Mouse (Mus musculus): Measurements from ENCODE around the gene Kcnq1. TPM values are rescaled to one million over a fixed set of nuclear protein-coding genes. Genes with fewer than 3 reads are reported as not detected.

Gene Kcnq1
- polyA plus RNA-seq, 1 experiment from 2014 or later, result 13.4 TPM

DNA sequence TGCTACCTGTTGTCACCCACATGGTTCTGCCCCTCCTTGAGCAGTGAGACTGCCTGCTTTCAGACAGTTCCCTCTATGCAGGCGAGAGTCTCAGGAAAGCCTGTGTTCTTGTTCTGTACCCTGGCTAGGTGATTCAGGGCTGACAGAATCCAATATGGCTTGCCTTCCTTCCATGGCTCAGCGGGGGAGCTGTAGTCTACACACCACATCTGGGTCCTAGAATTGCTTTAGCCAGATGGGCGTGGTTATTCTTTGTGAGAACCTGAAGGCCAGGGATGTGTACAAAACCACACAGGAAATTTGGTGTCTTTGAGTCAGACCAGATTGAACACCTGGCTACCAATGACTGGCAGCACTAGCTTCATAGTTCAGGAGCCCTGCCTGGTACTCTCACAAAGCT, 13.7 kb downstream of the Kcnq1 start:
- Histone ChIP-seq H3K36me3 (ENCODE audit: insufficient read depth, low read length) (no peaks in the 10 kb centered on the region), H3K4me1 (replicated peaks; ENCODE audit: insufficient read depth, low read length) (peaks cover 21% of the 10 kb centered on the region), H3K27me3 (ENCODE audit: insufficient read depth, low read length) (no peaks in the 10 kb centered on the region), H3K9me3 (replicated peaks; ENCODE audit: low read length) (no peaks in the 10 kb centered on the region), H3K4me3 (replicated peaks; ENCODE audit: low read depth, low read length) (no peak overlapping the region), H3K27ac (peak overlapping the region; percentile 79), H3K4me2 (ENCODE audit: low read length) (no peak overlapping the region), H3K9ac (ENCODE audit: low read depth, low read length) (no peak overlapping the region)
- no peak for TF ChIP-seq CTCF (IDR thresholded peaks at IDR 0.05; ENCODE audit: low read depth)
- 61% methylated on average over 3 of the region's 3 CpGs for WGBS
- DNase-seq (ENCODE audit: low spot score), result no peak
- ATAC-seq (replicated peaks; ENCODE audit: low FRiP score, low read depth), result no peak

DNA sequence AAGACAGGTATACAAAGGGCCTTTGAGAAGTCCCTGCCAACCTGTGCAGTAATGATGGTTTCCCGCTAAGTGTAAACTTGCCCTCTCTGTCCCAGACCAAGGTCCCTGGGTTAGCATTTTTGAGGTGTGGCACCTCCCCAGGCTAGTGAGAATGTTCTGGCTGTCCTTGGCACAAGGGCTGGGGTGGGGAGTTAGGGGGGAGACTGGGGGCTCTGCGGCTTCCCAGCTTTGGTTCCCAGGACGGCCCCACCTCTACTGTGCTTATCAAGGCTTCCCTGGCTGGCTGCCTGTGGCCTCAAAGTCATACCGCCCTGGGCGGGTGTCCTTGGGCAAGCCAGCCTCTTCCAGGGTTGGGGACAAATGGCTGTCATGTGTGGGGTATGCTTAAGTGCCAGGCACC, 16.0 kb downstream of the Kcnq1 start:
- WGBS, result 72% methylated on average over 5 of the region's 5 CpGs
- Histone ChIP-seq H3K9me3 (replicated peaks; ENCODE audit: low read length) (no peaks in the 10 kb centered on the region), H3K27me3 (ENCODE audit: insufficient read depth, low read length) (no peaks in the 10 kb centered on the region), H3K4me2 (ENCODE audit: low read length) (no peak overlapping the region), H3K4me3 (replicated peaks; ENCODE audit: low read depth, low read length) (no peak overlapping the region), H3K9ac (ENCODE audit: low read depth, low read length) (no peak overlapping the region), H3K27ac (peak overlapping the region; percentile 50; the same call in 1 of the 2 replicates), H3K4me1 (replicated peaks; ENCODE audit: insufficient read depth, low read length) (peaks cover 24% of the 10 kb centered on the region), H3K36me3 (ENCODE audit: insufficient read depth, low read length) (no peaks in the 10 kb centered on the region)
- TF ChIP-seq CTCF (IDR thresholded peaks at IDR 0.05; ENCODE audit: low read depth), result no peak
- DNase-seq (ENCODE audit: low spot score) (no peak), ATAC-seq (replicated peaks; ENCODE audit: low FRiP score, low read depth) (no peak)

DNA sequence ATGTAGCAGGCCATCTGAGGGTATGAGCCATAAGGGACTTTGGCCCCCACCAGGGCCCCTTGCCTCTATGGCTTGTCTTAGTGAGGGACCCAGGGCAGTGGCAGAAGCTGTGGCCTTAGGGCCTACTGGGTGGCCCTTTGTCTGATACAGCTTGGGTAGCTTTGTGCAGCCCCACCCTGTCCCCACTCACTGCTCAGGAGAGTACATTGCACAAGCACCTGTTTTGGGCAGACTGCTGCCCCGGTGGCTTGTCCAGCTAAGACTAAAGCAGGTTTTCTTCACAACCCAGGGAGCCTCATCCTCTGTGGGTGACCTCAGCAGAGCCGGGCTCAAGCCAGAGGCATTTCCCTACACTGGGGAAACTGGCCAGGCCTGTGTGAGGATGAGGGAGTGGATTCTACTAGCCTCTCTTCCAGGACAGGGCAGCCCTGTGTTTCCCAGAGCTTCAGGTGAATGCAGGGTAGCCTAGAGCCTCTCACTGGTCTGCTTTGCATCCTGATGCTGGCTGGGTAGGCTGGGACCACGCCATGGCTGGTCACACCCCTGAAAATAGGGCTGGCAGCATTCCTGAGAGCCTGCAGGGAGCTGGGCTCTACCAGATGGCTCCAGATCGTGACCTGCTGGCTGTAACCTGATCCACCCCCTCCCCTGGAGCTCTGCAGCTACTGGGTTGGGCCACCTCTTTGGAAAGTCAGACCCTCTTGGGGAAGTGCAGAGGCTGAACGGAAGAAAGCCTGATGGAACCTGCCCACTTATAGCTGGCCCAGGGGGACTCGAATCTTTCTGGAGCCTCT, 17.9 kb downstream of the Kcnq1 start:
- no peak for TF ChIP-seq CTCF (IDR thresholded peaks at IDR 0.05; ENCODE audit: low read depth)
- Histone ChIP-seq H3K36me3 (ENCODE audit: insufficient read depth, low read length) (no peaks in the 10 kb centered on the region), H3K4me2 (ENCODE audit: low read length) (0 out of 2 replicates have a peak overlapping the region, but pooled peaks have one; percentile 22), H3K9ac (ENCODE audit: low read depth, low read length) (no peak overlapping the region), H3K27ac (peak overlapping the region; percentile 84), H3K4me1 (replicated peaks; ENCODE audit: insufficient read depth, low read length) (peaks cover 16% of the 10 kb centered on the region), H3K9me3 (replicated peaks; ENCODE audit: low read length) (no peaks in the 10 kb centered on the region), H3K27me3 (ENCODE audit: insufficient read depth, low read length) (no peaks in the 10 kb centered on the region), H3K4me3 (replicated peaks; ENCODE audit: low read depth, low read length) (no peak overlapping the region)
- ATAC-seq (replicated peaks; ENCODE audit: low FRiP score, low read depth) (peak; percentile 89), DNase-seq (ENCODE audit: low spot score) (peak; percentile 85)
- whole genome bisulfite sequencing, result 10% methylated on average over 6 of the region's 6 CpGs

DNA sequence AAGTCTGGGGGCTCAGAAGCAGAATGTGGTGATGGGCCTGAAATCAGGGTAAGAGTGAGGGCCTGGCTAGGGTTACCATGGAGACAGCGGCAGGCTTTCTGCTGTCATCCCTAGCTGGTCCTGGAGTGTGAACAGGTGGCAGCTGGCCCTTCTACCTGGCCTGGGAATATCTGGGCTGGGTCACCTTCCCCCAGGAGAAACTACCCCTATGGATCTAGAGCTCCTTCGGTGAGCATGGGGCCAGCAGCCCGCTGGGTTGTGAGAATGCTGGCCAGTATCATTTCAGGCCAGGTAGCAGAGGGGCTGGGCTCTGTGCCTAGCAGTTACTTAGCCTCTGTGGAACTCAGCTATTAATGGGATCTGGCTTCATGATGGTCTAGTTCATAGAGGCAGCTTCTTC, 18.7 kb downstream of the Kcnq1 start:
- 62% methylated on average over 3 of the region's 3 CpGs for WGBS
- TF ChIP-seq CTCF (IDR thresholded peaks at IDR 0.05; ENCODE audit: low read depth), result no peak
- DNase-seq (ENCODE audit: low spot score) (no peak), ATAC-seq (replicated peaks; ENCODE audit: low FRiP score, low read depth) (no peak)
- no peaks in the 10 kb centered on the region for H3K36me3 ChIP-seq (ENCODE audit: insufficient read depth, low read length)
- no peak overlapping the region for H3K4me3 ChIP-seq (replicated peaks; ENCODE audit: low read depth, low read length)
- H3K27me3 ChIP-seq (ENCODE audit: insufficient read depth, low read length), result no peaks in the 10 kb centered on the region
- H3K27ac ChIP-seq, result peak overlapping the region; percentile 71
- H3K9ac ChIP-seq (ENCODE audit: low read depth, low read length), result 0 out of 2 replicates have a peak overlapping the region, but pooled peaks have one; percentile 35
- no peak overlapping the region for H3K4me2 ChIP-seq (ENCODE audit: low read length)
- H3K4me1 ChIP-seq (replicated peaks; ENCODE audit: insufficient read depth, low read length), result peaks cover 16% of the 10 kb centered on the region
- H3K9me3 ChIP-seq (replicated peaks; ENCODE audit: low read length), result no peaks in the 10 kb centered on the region

DNA sequence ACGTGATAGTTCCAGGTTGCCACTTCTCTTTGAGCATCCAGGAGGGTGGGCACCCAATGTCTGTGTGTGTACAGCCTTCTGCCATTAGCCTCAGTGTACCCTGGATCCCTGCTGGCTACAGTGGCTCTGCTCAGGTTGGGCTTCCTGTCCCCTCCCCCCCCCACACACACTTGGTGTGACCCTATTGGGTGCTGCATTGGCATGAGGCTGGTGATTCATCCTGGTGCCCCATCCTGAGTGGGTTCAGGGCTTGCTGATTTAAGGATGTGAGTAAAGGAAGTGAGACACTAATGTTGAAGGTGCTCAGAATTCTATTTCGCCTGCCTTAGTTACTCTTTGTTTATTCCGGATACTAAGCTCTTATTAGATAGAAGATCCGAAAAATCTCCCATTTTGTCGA, 26.7 kb downstream of the Kcnq1 start:
- no peak for ATAC-seq (replicated peaks; ENCODE audit: low FRiP score, low read depth)
- Histone ChIP-seq H3K9ac (ENCODE audit: low read depth, low read length) (no peak overlapping the region), H3K4me3 (replicated peaks; ENCODE audit: low read depth, low read length) (no peak overlapping the region)

DNA sequence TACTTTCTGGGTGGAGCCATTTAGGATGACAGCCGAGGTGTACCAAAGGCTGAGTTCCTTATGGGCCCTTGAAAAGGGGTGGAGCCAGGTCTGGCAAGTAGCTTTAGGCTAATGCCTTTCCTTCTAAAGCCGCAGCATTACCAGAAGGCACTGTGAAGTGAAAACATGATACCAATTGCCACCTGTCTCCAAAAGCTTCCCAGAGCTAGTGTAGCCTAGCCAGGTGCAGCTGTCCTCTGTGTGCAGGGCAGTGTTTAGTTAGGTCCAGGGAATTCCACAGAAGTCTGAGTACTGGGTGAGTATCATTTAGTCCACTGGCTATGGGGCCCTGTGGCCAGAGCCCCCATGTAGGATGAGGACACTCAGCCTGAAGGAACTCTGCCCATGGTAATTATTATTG, 30.0 kb downstream of the Kcnq1 start:
- Histone ChIP-seq H3K4me1 (replicated peaks; ENCODE audit: insufficient read depth, low read length) (no peaks in the 10 kb centered on the region), H3K36me3 (ENCODE audit: insufficient read depth, low read length) (no peaks in the 10 kb centered on the region), H3K4me3 (replicated peaks; ENCODE audit: low read depth, low read length) (no peak overlapping the region), H3K9ac (ENCODE audit: low read depth, low read length) (no peak overlapping the region), H3K9me3 (replicated peaks; ENCODE audit: low read length) (no peaks in the 10 kb centered on the region), H3K4me2 (ENCODE audit: low read length) (no peak overlapping the region), H3K27me3 (ENCODE audit: insufficient read depth, low read length) (no peaks in the 10 kb centered on the region), H3K27ac (no peak overlapping the region)
- 59% methylated on average over 2 of the region's 2 CpGs for WGBS
- TF ChIP-seq CTCF (IDR thresholded peaks at IDR 0.05; ENCODE audit: low read depth), result no peak
- ATAC-seq (replicated peaks; ENCODE audit: low FRiP score, low read depth) (no peak), DNase-seq (ENCODE audit: low spot score) (no peak)

More for the DNA sequence above, 26.7 kb downstream of the Kcnq1 start:
- no peak for TF ChIP-seq CTCF (IDR thresholded peaks at IDR 0.05; ENCODE audit: low read depth)
- Histone ChIP-seq H3K9me3 (replicated peaks; ENCODE audit: low read length) (no peaks in the 10 kb centered on the region), H3K4me2 (ENCODE audit: low read length) (no peak overlapping the region), H3K27ac (no peak overlapping the region), H3K4me1 (replicated peaks; ENCODE audit: insufficient read depth, low read length) (no peaks in the 10 kb centered on the region), H3K27me3 (ENCODE audit: insufficient read depth, low read length) (no peaks in the 10 kb centered on the region), H3K36me3 (ENCODE audit: insufficient read depth, low read length) (no peaks in the 10 kb centered on the region)
- DNase-seq (ENCODE audit: low spot score), result no peak
- 78% methylated on average over 5 of the region's 5 CpGs for WGBS
